Mouse (Mus musculus): ENCODE results near the gene Slc44a1.

GRCm38 (mm10) chr4:53637269-53637909 lies 197.2 kb downstream of the Slc44a1 start:
- TF ChIP-seq POLR2A (IDR thresholded peaks at IDR 0.05; ENCODE audit: borderline replicate concordance, control insufficient read depth, low read depth, low read length): no peak
- no peak for TF ChIP-seq CTCF (IDR thresholded peaks at IDR 0.05; ENCODE audit: control insufficient read depth, insufficient read depth, low read length)

Data from bone marrow, adult 2 months (tissue).